Mouse (Mus musculus) R1 (cell line): ENCODE data around the gene Nup107.

ENCODE experiments used
- DNase-seq: peaks from one replicate; pipeline ENCODE4 v3.0.0-alpha.2; 2018; ENCODE audit warnings: low read depth, low spot score

Nup107 gene

DNA sequence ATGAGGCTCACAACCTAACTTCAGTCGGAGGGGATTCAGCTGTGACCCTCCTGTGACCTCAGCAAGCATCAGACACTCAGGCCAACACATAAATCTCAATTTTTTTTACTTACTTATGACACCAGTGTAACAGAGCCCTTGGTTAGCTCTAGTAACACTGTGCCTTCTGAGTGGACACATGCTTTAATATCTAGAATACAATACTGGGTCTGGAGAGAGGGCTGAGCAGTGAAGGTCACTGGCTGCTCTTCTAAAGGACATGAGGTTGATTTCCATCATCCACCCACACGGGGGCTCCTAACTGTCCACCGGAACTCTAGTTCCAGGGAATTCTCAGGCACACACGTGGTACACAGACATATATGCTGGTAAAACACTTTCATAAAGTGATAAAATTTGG lies 13.6 kb downstream of the Nup107 start:
- DNase-seq, result no peak

DNA sequence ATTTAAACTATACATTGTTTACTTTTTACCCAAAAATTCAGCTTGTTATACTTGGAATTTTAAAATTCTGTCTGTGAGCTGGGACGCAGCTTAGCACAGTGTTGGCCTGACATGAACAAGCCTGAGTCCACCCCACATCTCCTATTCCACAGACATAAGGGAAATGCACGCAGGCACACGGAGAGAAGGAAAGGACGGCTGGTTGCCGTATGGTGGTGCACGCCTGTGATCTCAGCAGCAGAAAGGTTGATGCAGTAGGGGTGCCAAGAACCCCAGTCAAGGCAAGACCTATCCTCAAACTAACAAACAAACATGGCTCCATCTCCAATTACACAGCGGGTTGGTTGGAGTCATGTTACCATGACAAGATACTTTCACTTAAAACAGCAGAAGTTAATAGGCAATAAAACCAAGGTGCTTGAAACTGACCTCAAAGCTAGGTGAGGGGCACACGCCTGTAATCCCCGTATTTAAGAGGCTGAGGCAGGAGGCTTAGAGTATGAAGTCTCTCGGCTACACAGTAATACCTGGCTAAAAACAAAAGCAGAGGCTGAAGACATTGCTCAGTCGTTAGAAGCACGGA lies 14.1 kb downstream of the Nup107 start:
- DNase-seq, result no peak

DNA sequence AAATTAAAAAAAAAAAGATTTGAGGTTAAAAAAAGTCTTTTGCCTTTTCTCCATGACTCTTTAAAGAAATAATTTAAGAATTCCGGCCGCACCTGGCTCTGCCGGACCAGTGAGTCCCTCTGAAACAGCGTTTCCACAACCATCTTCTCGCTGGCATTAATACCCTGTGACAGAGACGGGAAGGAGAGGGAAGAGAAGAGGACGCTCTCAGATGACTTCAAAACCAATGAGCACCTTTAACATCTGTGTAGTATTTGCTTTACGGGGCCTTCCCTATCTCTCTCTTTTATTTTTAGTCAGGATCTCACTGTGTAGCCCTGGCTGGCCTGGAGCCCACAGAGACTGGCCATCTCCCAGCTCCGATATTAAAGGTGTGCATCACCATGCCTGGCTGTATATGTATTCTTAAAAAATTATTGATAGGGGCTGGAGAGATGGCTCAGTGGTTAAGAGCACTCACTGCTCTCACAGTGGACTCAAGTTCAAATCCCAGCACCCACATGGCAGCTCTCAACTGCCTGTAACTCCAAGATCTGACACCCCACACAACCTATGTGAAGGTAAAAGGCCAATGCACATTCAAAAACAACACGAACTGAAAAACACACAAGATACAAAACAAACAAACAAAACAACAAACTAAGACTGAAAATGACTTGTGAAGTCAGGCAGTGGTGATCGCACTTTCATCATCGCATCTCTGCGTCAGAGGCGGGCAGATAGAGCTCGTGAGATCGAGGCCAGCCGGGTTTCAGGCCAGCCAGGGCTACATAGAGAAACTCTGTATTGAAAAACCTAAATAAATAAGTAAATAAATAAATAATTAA lies 14.8 kb downstream of the Nup107 start:
- no peak for DNase-seq

DNA sequence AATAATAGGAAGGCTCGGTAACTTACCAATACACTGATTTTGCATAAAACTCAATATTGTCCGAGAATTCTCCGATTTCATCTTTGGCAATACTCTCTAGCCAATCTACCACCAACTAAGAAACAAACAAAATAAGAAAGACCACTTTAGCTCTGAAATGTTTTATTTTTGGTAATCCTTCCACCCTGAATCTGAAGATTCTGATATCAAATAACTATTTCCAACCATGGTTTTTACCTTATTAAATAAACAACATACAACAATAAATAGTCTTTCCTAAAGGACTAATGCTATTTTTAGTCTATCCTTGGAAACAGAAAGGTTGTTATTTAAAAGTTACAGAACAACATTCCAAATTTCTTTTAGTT lies 15.4 kb downstream of the Nup107 start:
- DNase-seq, result no peak

DNA sequence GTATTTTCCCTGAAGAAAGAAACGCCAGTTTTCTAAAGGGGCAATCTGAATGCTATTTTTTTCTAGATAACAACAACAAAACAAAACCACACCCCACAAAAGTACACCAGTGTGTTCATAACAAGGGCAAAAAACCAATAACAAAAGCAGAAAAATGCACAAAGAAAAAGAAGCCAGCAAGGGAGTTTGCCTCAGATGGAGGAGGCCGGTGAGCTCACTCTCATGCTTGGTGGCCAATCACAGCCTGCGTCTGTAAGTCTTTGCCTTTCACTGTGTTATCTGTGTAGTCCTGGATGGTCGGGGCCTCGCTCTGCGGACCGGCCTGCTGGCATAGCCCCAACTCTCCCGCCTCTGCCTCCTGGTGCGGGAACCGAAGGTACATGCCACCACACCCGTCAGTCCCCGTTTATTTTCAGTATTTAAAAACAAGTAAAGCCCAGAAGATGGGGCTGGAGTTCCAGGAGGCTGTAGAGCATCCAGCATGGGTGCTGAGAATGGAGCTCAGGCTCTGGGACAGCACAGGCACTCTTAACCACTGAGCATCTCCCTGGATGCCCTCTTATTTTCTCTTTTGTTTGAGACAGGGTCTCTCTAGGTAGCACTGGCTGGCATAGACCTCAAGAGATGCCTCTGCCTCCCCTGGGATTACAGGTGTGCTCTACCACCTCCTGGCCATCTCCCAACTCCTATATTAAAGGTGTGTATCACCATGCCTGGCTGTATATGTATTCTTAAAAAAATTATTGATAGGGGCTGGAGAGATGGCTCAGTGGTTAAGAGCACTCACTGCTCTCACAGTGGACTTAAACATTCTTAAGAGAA lies 16.0 kb downstream of the Nup107 start:
- DNase-seq, result peak; percentile 28

DNA sequence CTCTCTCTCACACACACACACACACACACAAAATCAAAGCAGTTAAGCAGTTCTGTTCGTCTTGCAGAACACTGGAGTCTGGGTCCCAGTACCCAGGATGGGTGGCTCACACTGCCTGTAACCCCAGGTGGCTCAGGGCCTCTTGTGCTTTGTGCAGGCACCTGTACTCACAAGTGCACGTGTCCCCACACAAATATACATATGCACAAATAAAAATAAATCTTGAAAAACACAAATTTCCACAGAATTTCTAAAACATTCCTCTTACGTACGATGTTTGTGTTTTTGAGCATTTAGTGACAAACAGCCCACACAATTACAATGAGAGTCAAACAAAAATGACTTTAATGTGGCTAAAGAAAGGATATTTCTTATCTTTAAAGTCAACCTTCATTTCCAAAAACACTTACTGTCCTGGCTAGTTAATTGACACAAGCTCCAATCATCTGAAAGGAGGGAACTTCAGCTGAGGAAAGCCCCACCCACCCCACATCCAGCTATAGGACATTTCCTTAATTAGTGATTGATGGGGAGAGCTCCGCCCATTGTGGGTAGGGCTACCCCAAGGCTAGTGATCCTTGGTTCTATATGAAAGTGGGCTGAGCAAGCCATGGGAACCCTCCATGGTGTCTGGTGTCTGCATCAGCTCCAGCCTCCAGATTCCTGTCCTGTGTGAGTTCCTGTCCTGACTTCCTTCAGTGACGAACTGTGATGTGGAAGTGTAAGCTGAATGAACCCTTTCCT lies 16.9 kb downstream of the Nup107 start:
- peak; percentile 90 for DNase-seq

DNA sequence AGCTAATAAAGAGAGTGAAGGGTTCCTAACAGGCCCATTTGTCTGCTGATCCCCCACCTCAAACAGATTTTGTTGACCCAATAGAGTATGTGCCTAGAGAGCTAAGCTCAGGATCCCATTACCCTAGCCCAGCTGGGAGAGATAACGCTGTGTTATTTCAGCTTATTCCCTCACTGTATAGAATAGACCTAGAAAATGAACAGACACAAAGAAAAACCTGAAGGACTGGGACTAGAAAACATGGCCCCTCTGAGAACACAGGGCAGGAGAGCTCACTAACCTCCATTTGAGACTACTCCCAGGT lies 17.7 kb downstream of the Nup107 start:
- no peak for DNase-seq

DNA sequence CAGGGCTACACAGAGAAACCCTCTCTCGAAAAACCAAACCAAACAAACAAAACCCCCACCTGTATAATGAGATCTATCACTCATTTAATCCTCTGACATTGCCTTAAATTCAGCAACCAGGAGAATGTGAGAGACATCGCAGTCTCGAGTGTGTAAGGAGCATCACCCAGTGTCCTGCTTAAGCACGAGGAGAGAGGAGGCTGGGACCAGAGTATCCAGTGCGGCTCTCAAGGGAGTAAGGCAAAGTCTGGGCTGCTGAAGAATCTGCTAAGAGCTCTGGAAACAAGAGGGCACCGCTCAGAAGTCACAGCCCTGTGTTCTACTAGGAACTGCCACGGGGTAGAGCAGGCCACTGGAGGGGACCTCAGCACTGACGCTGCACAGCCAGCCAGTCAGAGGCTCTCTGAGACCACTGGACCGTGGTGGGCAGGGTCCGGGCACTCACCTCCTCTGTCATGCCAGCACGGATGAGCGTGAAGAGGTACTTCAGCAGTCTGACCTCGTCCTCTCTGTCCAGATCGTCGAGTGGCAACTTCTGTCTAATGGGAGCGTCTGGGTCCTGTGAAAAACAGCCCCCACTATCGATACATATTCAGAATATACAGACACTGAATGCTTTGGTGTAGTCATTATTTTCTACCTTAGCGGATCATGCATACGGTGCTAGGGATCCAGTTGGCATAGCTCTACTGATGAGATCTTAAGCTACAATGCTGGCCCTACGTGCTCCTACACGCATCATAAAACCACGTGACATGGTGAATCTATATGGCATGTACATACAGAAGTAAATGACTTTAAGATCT lies 18.3 kb downstream of the Nup107 start:
- no peak for DNase-seq

DNA sequence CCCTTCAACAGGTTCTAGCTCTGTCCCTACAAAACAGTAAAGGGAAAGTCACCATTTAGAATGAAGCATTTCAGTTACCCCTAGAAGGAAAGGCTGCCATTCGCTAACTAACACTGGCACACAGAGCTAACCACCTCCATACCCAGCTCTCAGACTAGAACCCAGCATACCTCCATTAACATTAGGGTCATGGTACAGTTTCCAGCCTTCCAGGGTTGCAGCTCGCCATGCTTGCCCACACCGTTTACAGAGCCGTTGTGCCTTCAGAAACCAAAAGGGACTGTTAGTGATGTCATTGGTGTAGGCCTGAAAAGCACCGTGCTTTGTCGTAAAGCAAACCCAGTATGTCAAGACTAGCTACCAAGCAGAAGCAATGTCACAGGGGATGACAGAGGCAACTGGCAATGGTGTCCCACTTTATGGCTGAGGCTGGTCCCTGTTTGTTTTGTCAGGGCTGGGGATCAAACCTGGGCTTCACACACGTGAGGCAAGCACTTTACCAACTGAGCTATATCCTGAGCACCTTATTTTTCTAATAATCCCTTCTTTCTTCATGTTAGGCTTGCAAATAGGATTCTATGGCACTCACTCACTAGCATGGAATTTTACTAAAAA lies 19.3 kb downstream of the Nup107 start:
- DNase-seq, result no peak

DNA sequence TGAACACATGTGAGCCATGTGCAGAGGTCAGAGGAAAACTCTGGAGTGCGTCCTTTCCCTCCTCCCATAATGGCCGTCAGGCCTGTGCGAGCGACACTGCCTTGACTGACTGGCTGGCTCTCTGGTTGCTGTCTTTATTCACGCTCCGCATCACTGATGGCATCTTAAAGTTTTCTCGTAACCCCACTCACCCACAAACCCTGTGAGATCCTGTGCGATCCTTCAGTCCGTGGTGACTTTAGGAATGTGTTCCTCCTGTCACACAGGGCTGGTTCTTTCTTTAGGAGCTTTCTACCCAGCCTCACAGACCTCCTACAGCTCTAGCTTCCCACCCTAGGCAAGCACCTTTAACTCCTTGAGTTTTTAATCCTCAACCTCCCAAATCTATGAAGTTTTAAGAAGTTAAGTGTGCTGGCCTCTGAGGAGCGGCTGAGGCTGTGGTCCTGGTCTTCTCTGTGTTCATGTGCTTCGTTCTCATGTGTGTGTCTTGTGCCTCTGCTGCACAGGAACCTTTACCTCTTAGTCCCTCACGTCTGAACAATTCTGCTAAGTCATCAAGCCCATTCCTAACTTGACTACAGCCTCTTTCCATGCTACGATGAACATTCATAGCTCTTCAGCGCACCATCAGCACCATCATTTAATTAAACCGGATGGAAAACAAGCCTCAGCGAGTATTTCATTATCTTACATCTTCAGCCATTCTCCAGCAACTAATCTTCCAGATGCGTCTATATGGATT lies 20.0 kb downstream of the Nup107 start:
- DNase-seq, result no peak

DNA sequence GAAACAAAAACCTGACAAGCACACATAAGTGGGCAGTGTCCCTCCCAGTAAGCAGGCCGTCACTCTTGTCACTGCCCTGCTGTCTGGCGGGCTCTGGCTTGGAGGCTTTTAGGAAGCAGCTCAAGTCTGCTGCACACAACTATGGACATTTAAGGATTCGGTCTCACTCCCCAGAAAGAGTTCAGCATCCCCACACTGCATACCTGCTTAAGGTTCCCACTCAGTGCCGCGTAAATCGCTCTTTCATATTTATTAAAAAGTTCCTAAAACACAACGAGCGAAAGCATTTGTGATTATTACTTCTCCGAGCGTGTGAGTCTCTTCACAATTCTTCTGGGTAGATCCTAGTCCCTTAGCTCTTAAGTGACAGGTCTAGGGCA lies 21.4 kb downstream of the Nup107 start:
- no peak for DNase-seq

DNA sequence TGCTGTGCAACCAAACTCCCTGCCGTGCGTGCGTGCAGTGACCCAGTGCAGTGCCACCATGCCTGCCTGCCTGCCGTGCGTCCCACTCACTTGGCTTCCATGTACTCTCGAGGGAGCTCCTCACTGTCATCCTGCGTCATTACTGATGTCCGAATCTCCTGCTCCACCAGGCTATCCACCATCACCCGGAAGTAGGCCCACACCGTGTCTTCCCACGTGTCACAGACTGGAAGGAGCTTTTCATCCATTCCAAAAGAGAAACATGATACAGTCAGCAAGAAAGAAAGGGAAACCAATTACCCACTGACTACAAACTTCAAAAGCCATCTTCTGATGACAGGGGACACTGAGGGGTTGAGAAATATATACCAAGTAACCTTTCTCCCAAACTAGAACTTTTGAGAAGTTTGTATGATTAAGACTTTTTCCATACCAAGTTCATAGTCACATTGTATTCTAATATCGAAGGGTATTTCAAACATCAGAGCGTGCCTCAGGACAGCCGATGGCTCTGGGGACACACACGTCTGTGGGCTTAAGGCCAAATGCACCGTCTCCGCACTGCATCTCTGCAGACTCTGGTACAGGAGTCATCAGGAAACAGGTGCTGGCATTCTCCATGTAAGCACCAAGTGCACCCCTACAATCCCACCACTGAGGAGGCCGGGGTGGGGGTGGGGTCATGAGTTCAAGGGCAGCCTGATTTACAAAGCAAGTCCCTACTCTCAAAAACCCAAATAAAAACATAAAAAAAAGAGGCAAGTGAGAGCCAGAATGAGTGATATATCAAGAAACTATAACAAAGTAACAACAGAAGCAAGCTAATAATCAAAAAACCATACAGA lies 22.0 kb downstream of the Nup107 start:
- no peak for DNase-seq

DNA sequence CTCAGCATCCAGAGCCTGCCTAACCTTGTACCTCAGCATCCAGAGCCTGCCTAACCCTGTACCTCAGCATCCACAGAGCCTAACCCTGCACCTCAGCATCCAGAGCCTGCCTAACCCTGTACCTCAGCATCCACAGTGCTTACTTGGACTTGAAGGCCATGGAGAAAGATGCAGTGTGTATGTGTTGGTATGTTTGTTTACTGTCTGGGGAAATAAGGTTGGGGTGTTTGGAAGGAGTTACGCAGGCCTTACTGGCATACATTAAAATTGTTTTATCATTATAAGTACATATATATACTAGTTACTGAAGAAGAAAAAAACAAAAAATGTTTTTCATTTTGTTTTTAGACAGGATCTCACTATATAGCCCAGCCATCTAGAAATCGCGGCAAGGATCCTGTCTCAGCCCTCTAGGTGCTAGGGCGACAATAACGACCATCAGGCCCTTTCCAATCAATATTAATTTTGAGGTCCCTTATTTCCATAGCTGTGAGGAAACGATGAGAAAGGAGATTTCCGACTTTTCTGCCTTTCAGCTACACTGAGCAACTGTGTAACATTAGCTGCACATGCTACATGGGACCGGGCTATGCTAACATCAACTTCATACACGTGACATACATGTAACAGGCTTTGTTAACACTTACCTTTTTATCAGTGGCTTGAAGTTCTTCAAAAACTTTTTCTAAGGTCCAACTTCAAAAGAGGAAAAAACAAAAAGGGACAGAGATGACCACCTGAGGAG lies 22.8 kb downstream of the Nup107 start:
- no peak for DNase-seq

DNA sequence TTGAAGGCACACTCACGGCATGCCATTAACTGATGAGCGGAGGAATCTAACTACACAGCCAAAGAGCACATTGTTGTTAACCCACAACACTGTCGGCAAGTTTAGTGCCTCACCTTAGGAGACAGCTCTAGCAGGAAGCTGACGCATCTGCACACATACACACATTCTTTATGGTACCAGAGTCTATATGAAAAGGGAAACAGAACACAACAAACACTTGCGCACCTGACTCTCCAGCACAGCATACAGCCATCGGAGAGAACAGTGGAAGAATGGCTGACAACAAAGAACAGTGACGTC lies 24.4 kb downstream of the Nup107 start:
- DNase-seq, result no peak

DNA sequence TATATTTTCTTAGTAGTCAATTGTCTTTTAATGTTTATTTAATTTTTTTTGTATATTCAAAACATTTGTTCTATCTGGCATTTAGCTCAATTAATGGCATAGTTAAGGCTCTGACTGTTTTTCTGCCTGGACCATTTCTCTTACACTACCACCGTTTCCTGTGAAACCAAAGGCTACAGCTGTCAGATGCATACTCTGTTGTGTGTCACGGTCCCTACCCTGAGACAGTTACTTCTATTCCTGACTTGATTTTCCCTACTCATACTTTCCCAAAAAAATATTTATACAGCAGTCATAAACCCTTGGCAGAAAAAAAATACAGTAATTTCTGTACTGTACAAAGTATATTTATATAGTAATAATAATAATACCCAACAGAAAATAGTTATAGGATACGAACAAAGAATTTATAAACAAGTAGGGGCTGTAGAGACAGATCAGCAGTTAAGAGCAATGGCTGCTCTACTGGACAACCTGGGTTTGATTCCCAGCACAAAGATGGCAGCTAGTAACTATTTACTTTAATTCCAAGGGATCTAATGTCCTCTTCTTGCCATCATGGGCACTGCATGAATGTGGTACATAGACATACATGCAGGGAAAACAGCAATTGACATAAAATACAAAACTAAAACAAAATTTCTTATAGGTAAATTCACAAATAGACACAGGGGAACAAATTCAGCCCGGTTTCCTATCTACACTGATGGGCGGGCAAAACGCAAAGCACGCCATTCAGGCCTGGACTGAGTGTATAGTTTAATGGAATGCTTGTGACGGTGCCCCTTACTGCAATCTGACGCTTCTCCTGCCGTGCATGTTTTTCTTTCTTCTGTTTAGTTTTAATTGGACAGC lies 25.0 kb downstream of the Nup107 start:
- no peak for DNase-seq

DNA sequence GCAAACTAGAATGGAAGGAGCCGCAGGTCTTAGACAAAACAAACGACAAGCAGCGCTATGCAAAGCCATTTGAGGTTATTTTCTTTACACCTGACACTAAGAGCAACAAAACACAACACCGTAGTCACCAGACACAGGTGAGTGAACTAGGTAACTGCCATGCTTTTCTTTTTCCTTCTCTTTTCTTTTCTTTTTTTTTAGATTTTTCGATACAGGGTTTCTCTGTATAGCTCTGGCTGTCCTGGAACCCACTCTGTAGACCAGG lies 25.7 kb downstream of the Nup107 start:
- DNase-seq, result no peak

DNA sequence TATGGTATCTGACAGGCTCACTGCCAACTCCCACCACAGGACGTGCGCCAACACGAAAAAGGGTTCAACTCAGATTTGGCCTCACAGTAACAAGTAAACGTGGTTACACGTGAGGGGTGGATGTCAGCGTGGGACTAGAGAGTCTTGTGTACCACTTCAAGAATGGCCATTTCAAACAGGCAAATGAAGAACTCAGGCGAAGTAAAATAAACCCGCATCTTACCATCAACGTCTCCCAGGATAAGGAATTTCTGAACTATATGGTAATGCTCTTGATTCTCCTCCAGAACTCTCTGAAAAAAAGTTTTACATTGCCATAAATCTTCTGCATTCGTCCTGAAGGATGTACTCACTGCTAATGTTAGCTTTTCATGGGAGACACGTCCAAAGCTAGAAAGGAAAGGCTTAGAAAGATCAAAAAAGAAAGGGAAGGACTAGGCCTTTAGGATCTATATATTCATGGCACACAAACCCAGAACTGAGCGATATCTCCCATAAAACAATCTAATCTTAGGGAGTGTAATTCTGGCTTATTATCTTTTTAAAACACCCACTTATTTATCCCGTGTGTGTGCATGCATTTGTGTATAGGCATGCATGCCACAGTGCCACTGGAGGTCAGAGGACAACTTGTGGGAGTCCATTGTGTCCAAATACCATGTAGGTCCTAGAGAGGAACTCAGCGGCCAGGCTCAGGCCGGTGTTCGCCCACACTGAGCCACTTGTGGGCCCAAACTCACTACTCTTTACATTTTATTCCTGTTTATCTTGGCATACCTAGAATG lies 26.2 kb downstream of the Nup107 start:
- no peak for DNase-seq
